Mouse (Mus musculus): Measurements from ENCODE around the gene Vsig1.

GRCm38 (mm10) chrX:140921321-140921720 lies 13.9 kb downstream of the Vsig1 start:
- no peak for TF ChIP-seq MAFK (IDR thresholded peaks at IDR 0.05; ENCODE audit: insufficient read depth, low read depth, low read length)
- no peak for TF ChIP-seq ZC3H11A (IDR thresholded peaks at IDR 0.05; ENCODE audit: borderline replicate concordance, low read depth, low read length)
- no peak for TF ChIP-seq ZNF384 (IDR thresholded peaks at IDR 0.05; ENCODE audit: low read depth, low read length)
